In genomic region chr2:91962864-91963401, GRCm38 (mm10) we compare ENCODE assay signal across 1 mouse cellular context.
TF ChIP-seq lines count a peak whose summit lies in the region.

No protein-coding gene starts in this region.

TF ChIP-seq in MEL, 35 proteins besides CTCF, POLR2A, EP300 and RAD21 (continued from another document):
- 0 out of 2 replicates have a peak, but pooled peaks have one; percentile 13 for TF ChIP-seq TAL1 (IDR thresholded peaks at IDR 0.05; ENCODE audit: low read length)
- no peak for TF ChIP-seq MYB (IDR thresholded peaks at IDR 0.05; ENCODE audit: low read depth, low read length)
- peak; percentile 81; the same call in 1 of the 2 replicates for TF ChIP-seq RCOR1 (IDR thresholded peaks at IDR 0.05; ENCODE audit: low read depth, low read length)
- no peak for TF ChIP-seq NRF1 (IDR thresholded peaks at IDR 0.05; ENCODE audit: insufficient read depth, low read depth, low read length, poor library complexity, severe bottlenecking)
- no peak for TF ChIP-seq ELF1 (IDR thresholded peaks at IDR 0.05; ENCODE audit: low read depth, low read length)
- TF ChIP-seq MAX (IDR thresholded peaks at IDR 0.05; ENCODE audit: low read length) = peak; percentile 52; the same call in 1 of the 2 replicates
- TF ChIP-seq HCFC1 (IDR thresholded peaks at IDR 0.05; ENCODE audit: low read depth, low read length) = no peak
- TF ChIP-seq ETS1 (IDR thresholded peaks at IDR 0.05; ENCODE audit: low read depth, low read length) = no peak
- TF ChIP-seq ZC3H11A (IDR thresholded peaks at IDR 0.05; ENCODE audit: low read depth, low read length) = no peak
- TF ChIP-seq CHD1 (IDR thresholded peaks at IDR 0.05; ENCODE audit: low read depth, low read length) = no peak
- TF ChIP-seq ZMIZ1 (IDR thresholded peaks at IDR 0.05; ENCODE audit: low read depth, low read length) = no peak
- TF ChIP-seq BHLHE40 (IDR thresholded peaks at IDR 0.05; ENCODE audit: borderline replicate concordance, low read depth, low read length) = no peak
- no peak for TF ChIP-seq ZKSCAN1 (IDR thresholded peaks at IDR 0.05; ENCODE audit: low read depth, low read length)
- TF ChIP-seq MXI1 (IDR thresholded peaks at IDR 0.05; ENCODE audit: low read depth, low read length) = no peak
- 0 out of 2 replicates have a peak, but pooled peaks have one; percentile 9 for TF ChIP-seq TCF12 (IDR thresholded peaks at IDR 0.05; ENCODE audit: low read depth, low read length)
- TF ChIP-seq JUND (IDR thresholded peaks at IDR 0.05; ENCODE audit: low read depth, low read length) = no peak
